Mouse (Mus musculus) liver, embryonic 15.5 days (tissue): ENCODE data around the gene Gm49387. TPM values are rescaled to one million over a fixed set of nuclear protein-coding genes. Genes with fewer than 3 reads are reported as not detected.

Experiments used
- ATAC-seq: fragments of 200-750 bp; cut with Nextera tagmentation; 2 replicates; pipeline ENCODE4 v1.8.0; 2017; ENCODE audit warnings: moderate number of reproducible peaks, mild to moderate bottlenecking, moderate library complexity; ENCODE audit not compliant: insufficient read depth
- H3K27ac ChIP-seq: fragments of 300-500 bp; sonication (generic); replicated peaks from 2 replicates; pipeline ENCODE4 v1.5.1; 2015; ENCODE audit warnings: mild to moderate bottlenecking, inconsistent platforms
- H3K27me3 ChIP-seq: fragments of 300-500 bp; sonication (generic); 2 replicates; pipeline ENCODE4 v1.6.1; 2015; ENCODE audit warnings: mild to moderate bottlenecking, inconsistent platforms
- H3K36me3 ChIP-seq: fragments of 300-500 bp; sonication (generic); replicated peaks from 2 replicates; pipeline ENCODE4 v1.6.1; 2015; ENCODE audit warnings: moderate library complexity, mild to moderate bottlenecking, inconsistent platforms
- H3K4me1 ChIP-seq: fragments of 300-500 bp; sonication (generic); replicated peaks from 2 replicates; pipeline ENCODE4 v1.6.1; 2015; ENCODE audit warnings: inconsistent platforms
- H3K4me2 ChIP-seq: fragments of 300-500 bp; sonication (generic); 2 replicates; pipeline ENCODE4 v1.6.1; 2015; ENCODE audit warnings: moderate library complexity, mild to moderate bottlenecking, inconsistent platforms
- H3K4me3 ChIP-seq: fragments of 300-500 bp; sonication (generic); replicated peaks from 2 replicates; pipeline ENCODE4 v1.5.1; 2015; ENCODE audit warnings: mild to moderate bottlenecking, inconsistent platforms
- H3K9ac ChIP-seq: fragments of 300-500 bp; sonication (generic); 2 replicates; pipeline ENCODE4 v1.6.1; 2015; ENCODE audit warnings: moderate library complexity, mild to moderate bottlenecking, inconsistent platforms
- H3K9me3 ChIP-seq: fragments of 300-500 bp; sonication (generic); replicated peaks from 2 replicates; pipeline ENCODE4 v1.6.1; 2016; ENCODE audit warnings: inconsistent platforms
- WGBS: fragments of 180-500 bp; shearing (Covaris S2); methylation state at CpG from one replicate; pipeline ENCODE4 v1.1.7; 2015; ENCODE audit warnings: mixed read lengths; ENCODE audit not compliant: insufficient replicate concordance; 5-methylcytosine and 5-hydroxymethylcytosine counted together
- polyA plus RNA-seq: library from polyadenylated mRNA; unstranded; fragments of >200 nt; fragmentation: Nextera tagmentation; extraction: Ambion mirVana; gene quantifications from 2 replicates; pipeline ENCODE4 v1.2.1, GENCODE M21; 2015

Gene Gm49387
- polyA plus RNA-seq, 1 experiment from 2014 or later = 3.6 TPM

- Histone ChIP-seq H3K27ac (no peak overlapping the region), H3K4me3 (no peak overlapping the region), H3K9ac (no peak overlapping the region), H3K36me3 (no peaks in the 10 kb centered on the region), H3K27me3 (no peaks in the 10 kb centered on the region), H3K4me1 (0 out of 2 replicates have a peak, but pooled peaks cover 3% of the 10 kb centered on the region), H3K9me3 (no peaks in the 10 kb centered on the region), H3K4me2 (no peak overlapping the region)
- ATAC-seq = no peak
- WGBS = 52% methylated on average over 14 of the region's 14 CpGs
Observed at GRCm38 (mm10) chr14:31555963-31556434, 84.7 kb downstream of the Gm49387 start.

GRCm38 (mm10) chr14:31555021-31555420 is 85.7 kb downstream of the Gm49387 start:
- no peaks in the 10 kb centered on the region for H3K27me3 ChIP-seq
- H3K27ac ChIP-seq = no peak overlapping the region
- ATAC-seq = no peak
- H3K4me1 ChIP-seq = no peaks in the 10 kb centered on the region
- 63% methylated on average over 7 of the region's 7 CpGs for WGBS
- no peak overlapping the region for H3K4me3 ChIP-seq
- H3K4me2 ChIP-seq = no peak overlapping the region
- no peaks in the 10 kb centered on the region for H3K36me3 ChIP-seq
- H3K9me3 ChIP-seq = no peaks in the 10 kb centered on the region
- no peak overlapping the region for H3K9ac ChIP-seq

DNA sequence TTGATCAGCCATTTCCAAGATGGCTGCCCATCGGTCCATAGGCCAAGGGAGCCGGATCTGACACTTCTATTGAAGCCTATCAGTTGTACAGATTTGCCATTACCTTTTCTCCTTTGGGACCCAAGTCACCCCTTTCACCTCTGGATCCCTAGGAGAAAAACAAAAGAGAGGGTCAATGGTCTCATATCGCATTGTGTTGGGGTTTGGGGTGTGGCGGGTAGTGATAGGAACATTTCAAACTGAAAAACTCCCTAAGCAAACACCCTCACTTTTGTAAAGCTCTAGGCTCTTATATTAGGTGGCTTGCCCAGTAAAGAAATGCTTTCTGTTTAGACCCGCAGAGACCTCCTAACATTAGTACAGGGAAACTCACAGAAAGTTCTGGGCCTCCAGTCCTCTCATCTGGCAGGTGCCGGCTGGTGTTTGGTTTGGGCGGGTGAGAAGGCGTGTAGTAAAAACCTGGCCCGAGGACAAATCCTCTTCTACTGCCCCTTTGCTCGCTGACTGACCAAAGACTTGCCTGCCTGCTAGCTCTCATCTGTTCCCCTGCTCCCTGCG is 96.7 kb downstream of the Gm49387 start:
- Histone ChIP-seq H3K4me2 (no peak overlapping the region), H3K9me3 (no peaks in the 10 kb centered on the region), H3K9ac (no peak overlapping the region), H3K4me1 (no peaks in the 10 kb centered on the region), H3K4me3 (no peak overlapping the region), H3K36me3 (no peaks in the 10 kb centered on the region), H3K27me3 (no peaks in the 10 kb centered on the region), H3K27ac (no peak overlapping the region)
- 68% methylated on average over 11 of the region's 11 CpGs for WGBS
- ATAC-seq = no peak

DNA sequence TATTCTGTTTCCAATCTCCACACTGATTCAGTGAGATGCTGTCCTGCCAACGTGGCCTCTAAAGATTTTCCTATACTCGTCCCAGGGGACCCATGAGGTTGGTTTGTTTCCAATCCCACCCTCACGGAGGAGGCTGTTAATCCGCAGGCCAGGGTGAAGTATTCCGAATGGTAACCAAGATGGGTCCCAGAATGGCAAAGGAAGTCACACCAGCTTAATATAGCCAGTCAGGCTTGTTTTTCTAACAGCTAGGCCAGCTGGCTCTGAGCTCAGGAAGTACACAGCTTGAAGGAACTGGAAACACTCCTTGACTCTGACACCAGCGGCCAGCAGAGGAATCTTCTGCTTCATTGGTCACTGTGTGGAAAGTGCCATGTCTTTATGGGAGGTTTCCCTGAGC is 103.4 kb downstream of the Gm49387 start:
- peaks cover 7% of the 10 kb centered on the region; the same call in 1 of the 2 replicates for H3K4me1 ChIP-seq
- no peaks in the 10 kb centered on the region for H3K9me3 ChIP-seq
- no peak overlapping the region for H3K4me3 ChIP-seq
- WGBS = 55% methylated on average over 6 of the region's 6 CpGs
- H3K4me2 ChIP-seq = no peak overlapping the region
- H3K36me3 ChIP-seq = no peaks in the 10 kb centered on the region
- no peak overlapping the region for H3K27ac ChIP-seq
- ATAC-seq = no peak
- H3K9ac ChIP-seq = no peak overlapping the region
- no peaks in the 10 kb centered on the region for H3K27me3 ChIP-seq

DNA sequence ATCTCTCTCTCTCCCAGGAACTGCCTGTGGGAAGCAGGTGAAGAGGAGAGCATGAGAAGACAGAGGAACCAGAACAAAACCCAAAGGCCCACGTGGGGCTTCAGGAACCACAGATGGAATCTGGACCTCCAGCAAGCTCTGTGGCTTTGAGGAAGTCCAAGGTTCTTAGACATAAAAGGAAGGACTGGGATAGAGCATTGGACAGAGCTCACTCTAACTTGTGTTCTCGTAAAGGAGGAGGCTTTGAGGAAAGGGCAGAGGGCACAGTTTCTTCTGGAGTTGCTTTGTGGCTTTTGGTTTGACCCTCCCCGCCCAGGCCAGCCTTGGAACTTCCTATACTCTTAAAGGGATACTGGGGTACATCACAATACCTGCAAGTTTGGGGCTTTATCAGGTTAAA is 108.0 kb downstream of the Gm49387 start:
- Histone ChIP-seq H3K27me3 (no peaks in the 10 kb centered on the region), H3K9me3 (no peaks in the 10 kb centered on the region), H3K4me2 (no peak overlapping the region), H3K36me3 (no peaks in the 10 kb centered on the region), H3K4me3 (no peak overlapping the region), H3K9ac (no peak overlapping the region), H3K4me1 (peaks cover 23% of the 10 kb centered on the region), H3K27ac (no peak overlapping the region)
- ATAC-seq = no peak
- WGBS = 30% methylated on average over 3 of the region's 3 CpGs

- Histone ChIP-seq H3K9me3 (no peaks in the 10 kb centered on the region), H3K9ac (no peak overlapping the region), H3K27me3 (no peaks in the 10 kb centered on the region), H3K4me2 (no peak overlapping the region), H3K4me3 (no peak overlapping the region), H3K36me3 (no peaks in the 10 kb centered on the region), H3K27ac (peak overlapping the region; percentile 75), H3K4me1 (peaks cover 23% of the 10 kb centered on the region)
- WGBS = 21% methylated on average over 12 of the region's 12 CpGs
- ATAC-seq = no peak
Observed at GRCm38 (mm10) chr14:31531506-31532148, 109.1 kb downstream of the Gm49387 start.

GRCm38 (mm10) chr14:31530847-31531246 is 109.8 kb downstream of the Gm49387 start:
- ATAC-seq = 0 out of 2 replicates have a peak, but pooled peaks have one; percentile 25
- no peak overlapping the region; the same call in 1 of the 2 replicates for H3K4me2 ChIP-seq
- H3K36me3 ChIP-seq = no peaks in the 10 kb centered on the region
- H3K9ac ChIP-seq = no peak overlapping the region
- 47% methylated on average over 4 of the region's 4 CpGs for WGBS
- no peak overlapping the region for H3K4me3 ChIP-seq
- H3K4me1 ChIP-seq = peaks cover 23% of the 10 kb centered on the region
- no peaks in the 10 kb centered on the region for H3K27me3 ChIP-seq
- H3K27ac ChIP-seq = peak overlapping the region; percentile 75
- H3K9me3 ChIP-seq = no peaks in the 10 kb centered on the region

DNA sequence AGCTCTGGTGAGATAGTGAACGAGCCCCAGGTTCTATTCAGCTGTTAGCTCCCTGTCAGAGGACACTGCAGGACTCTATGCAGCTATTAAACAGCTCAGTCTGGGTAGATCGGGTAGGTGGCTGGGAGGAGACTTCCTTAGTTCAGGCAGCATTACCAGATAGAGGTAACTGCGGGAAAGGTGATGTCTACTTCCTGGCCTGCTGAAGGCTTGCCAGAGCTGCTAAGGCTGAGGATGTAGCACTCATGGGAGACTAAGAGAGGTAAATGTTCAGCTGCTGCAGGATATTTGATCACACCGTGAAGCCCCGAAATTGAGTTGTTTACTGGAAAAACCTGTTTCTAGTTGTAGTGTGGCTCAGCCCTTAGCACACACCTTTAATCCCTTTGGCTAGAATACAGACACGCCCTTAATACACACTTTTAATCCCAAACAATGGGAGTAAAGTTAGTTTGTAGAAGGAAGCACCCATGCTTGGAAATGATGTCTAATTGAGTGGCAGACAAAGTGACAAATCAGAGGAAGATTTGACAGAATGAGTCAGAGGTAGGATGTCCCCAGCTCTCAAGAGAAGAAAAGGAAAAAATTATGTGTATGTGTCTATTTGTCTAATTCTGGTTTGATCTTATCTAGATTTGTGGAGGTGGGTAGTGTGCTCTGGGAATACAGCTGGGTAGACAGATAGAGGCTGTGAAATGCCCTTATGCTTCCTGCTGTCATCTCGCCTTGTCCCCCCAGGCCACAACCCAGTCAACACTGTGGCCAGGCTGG is 115.5 kb downstream of the Gm49387 start:
- 55% methylated on average over 7 of the region's 7 CpGs for WGBS
- no peaks in the 10 kb centered on the region for H3K4me1 ChIP-seq

DNA sequence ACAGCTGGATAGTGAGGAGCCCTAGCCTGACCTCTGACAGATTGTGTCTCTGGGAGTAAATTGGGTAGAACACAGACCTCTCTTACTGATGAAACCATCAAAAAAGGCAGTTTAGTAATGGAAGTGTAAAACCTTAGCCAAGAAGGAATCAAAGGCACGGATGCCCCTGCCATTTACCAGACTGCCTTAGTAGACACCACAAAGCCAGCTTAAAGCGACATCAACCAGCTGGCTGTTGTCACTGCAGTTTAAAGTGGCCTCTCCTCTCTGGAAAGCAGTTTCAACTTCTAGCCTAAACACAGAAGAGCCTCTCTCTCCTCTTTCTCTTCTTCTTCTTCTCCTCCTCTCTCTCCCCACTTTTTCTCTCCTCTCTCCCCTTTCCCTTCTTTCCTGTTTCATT is 119.4 kb downstream of the Gm49387 start:
- 58% methylated on average over 2 of the region's 2 CpGs for WGBS
- ATAC-seq = no peak
- H3K9ac ChIP-seq = no peak overlapping the region

More for the DNA sequence above, 115.5 kb downstream of the Gm49387 start:
- H3K27me3 ChIP-seq = no peaks in the 10 kb centered on the region
- no peak overlapping the region for H3K4me3 ChIP-seq
- H3K4me2 ChIP-seq = no peak overlapping the region
- no peaks in the 10 kb centered on the region for H3K36me3 ChIP-seq
- no peaks in the 10 kb centered on the region for H3K9me3 ChIP-seq
- no peak for ATAC-seq
- no peak overlapping the region for H3K9ac ChIP-seq
- no peak overlapping the region for H3K27ac ChIP-seq

GRCm38 (mm10) chr14:31519165-31519564 is 121.5 kb downstream of the Gm49387 start:
- WGBS = 38% methylated on average over 3 of the region's 3 CpGs
- H3K4me1 ChIP-seq = no peaks in the 10 kb centered on the region
- H3K36me3 ChIP-seq = no peaks in the 10 kb centered on the region
- no peak for ATAC-seq
- H3K4me3 ChIP-seq = no peak overlapping the region
- H3K27me3 ChIP-seq = no peaks in the 10 kb centered on the region
- H3K9ac ChIP-seq = no peak overlapping the region
- no peaks in the 10 kb centered on the region for H3K9me3 ChIP-seq
- peak overlapping the region; percentile 39 for H3K4me2 ChIP-seq
- no peak overlapping the region for H3K27ac ChIP-seq

More for the DNA sequence above, 119.4 kb downstream of the Gm49387 start:
- Histone ChIP-seq H3K27me3 (no peaks in the 10 kb centered on the region), H3K27ac (no peak overlapping the region), H3K9me3 (no peaks in the 10 kb centered on the region), H3K4me1 (no peaks in the 10 kb centered on the region), H3K4me3 (no peak overlapping the region), H3K36me3 (no peaks in the 10 kb centered on the region), H3K4me2 (no peak overlapping the region)

DNA sequence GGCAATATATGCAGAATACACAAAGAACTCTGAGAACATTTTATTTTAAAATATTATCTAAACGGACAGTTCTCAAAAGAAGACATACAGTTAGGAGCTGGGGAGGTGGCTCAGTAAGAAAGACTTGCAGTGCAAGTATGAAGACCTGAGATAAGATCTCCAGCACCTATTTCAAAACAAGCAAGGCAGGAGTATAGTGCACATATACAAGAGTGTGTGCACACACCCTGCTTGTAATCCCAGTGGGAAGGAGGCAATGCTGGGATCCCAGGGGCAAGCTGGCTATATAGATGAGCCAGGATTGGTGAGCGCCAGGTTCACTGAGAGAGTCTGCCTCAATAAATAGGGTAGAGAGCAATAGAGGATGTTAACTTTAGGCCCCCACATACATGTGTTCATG is 124.8 kb downstream of the Gm49387 start:
- WGBS = 64% methylated on average over 2 of the region's 2 CpGs
- H3K9me3 ChIP-seq = no peaks in the 10 kb centered on the region
- no peaks in the 10 kb centered on the region for H3K4me1 ChIP-seq
- no peak overlapping the region for H3K4me2 ChIP-seq
- no peak for ATAC-seq
- H3K27ac ChIP-seq = no peak overlapping the region
- H3K36me3 ChIP-seq = peaks cover 2% of the 10 kb centered on the region; the same call in 1 of the 2 replicates
- H3K9ac ChIP-seq = no peak overlapping the region
- no peak overlapping the region for H3K4me3 ChIP-seq
- no peaks in the 10 kb centered on the region for H3K27me3 ChIP-seq
